Mouse (Mus musculus) erythroblast, embryonic 14.5 days (primary cell): ENCODE measurements at regions not wholly inside any gene's neighbourhood (a gene's known extent, or its start where the extent isn't known, plus 50 kb on each side); places are given as distances from the start of the nearest gene placed in this dataset.

Experiments
- GATA1 ChIP-seq: IDR thresholded peaks from 2 replicates; pipeline ENCODE4 v1.6.1; 2012; ENCODE audit warnings: low read length, inconsistent platforms, mixed read lengths
- TAL1 ChIP-seq: IDR thresholded peaks from 3 replicates; pipeline ENCODE4 v1.6.1; 2012; ENCODE audit warnings: low read length, inconsistent platforms, mixed read lengths

DNA sequence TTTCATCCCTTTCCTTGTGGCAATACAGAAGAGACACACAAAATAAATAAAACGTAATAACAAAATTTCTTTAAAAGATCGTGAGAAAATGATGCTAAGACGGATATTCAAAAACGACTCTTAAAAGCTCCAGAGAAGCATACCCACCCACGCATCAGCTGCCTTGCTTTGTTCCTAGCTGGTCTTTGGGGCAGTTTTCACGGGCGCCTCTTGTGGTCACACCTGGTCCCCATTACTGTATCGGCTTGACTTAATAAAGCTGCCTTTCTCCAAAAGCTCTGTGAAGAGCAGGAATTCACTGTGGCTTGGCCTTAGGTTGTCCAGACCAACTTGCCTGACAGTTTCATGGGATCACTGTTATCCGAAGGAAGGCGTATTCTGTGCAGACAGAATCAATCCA, 86.0 kb upstream of the Haao start:
- TF ChIP-seq GATA1 (no peak), TAL1 (no peak)
